Mouse (Mus musculus) liver, adult (tissue): Measurements from ENCODE around the gene Nbea.

ENCODE experiments used
- GATA4 ChIP-seq: IDR thresholded peaks from 2 replicates; pipeline ENCODE4 v1.6.1; 2014; ENCODE audit warnings: mild to moderate bottlenecking, low read length; ENCODE audit not compliant: insufficient replicate concordance

Gene Nbea

GRCm38 (mm10) chr3:55814993-55815625 is 368.4 kb downstream of the Nbea start:
- no peak for TF ChIP-seq GATA4

DNA sequence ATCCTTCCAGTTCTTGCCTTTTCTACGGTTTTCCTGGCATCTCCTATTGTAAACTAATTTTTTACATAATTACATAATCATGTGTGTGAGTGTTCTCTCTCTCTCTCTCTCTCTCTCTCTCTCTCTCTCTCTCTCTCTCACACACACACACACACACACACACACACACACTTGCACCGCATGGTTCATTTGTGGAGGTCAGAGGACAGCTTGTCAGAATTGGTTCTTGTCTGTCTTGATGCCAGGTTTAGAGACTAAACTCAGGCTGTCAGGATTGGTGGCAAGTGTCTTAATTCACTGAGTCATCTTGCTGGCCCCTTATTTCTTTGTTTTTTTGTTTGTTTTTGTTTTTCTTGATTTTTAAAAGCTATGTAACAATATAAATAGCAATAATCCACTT is 388.7 kb downstream of the Nbea start:
- no peak for TF ChIP-seq GATA4

- TF ChIP-seq GATA4 = peak; percentile 57; the same call in 1 of the 2 replicates
These were observed 389.5 kb downstream of the Nbea start for GRCm38 (mm10) chr3:55793842-55794575.

DNA sequence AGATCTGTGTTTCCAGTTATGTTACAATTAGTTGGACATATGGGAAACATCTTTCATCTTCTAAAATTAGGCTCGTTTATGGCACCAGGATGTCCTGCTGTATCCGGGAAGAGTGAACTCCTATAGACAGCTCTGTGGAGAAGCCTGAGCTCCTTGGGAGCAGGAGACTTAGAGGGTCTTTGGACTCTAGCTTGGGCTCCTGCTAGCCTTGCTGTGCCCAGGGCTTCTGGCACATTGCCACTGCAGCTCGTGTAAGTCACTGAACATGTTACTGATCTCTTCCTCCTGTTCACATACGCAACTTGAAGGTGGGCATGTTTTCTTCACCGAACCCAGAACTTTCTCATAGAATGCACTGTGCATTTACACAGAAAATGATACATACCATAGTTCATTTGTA is 391.2 kb downstream of the Nbea start:
- TF ChIP-seq GATA4 = no peak

GRCm38 (mm10) chr3:55790609-55791008 is 392.9 kb downstream of the Nbea start:
- no peak for TF ChIP-seq GATA4

DNA sequence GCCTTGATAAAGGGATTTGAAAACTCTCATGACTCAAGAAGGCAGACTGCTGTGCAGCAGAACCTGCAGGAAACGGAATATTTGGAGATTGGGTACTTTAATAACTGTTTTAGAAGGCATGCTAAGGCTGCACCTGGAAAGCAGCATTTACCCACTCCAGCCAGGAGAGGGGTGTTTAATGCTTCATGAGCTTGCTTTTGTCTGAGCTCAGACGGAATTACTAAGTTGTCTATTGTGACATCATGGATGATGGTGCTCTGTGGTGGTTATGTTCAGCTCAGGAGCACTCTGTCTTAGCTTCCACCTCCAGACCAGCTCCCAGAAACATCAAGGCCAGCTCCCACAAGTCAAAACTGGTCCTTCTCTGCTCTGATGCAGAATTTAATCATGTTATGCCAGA is 393.6 kb downstream of the Nbea start:
- no peak for TF ChIP-seq GATA4

- TF ChIP-seq GATA4 = no peak
These were observed 394.8 kb downstream of the Nbea start for GRCm38 (mm10) chr3:55788621-55789201.

DNA sequence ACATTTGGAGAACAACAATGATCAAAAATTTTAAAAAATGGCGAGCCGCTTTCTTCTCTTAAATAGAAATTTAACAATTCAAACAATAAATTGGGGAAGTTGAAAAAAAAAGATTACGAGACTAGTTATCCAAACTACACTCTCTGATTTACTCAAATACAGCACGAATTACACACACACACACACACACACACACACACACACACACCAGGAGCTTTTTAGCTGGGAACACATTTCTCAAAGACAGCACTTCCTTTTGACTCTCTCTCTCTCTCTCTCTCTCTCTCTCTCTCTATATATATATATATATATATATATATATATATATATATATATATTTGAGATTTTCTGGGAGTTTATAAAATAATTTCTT is 395.3 kb downstream of the Nbea start:
- TF ChIP-seq GATA4 = no peak

GRCm38 (mm10) chr3:55787487-55788213 is 395.9 kb downstream of the Nbea start:
- no peak for TF ChIP-seq GATA4

DNA sequence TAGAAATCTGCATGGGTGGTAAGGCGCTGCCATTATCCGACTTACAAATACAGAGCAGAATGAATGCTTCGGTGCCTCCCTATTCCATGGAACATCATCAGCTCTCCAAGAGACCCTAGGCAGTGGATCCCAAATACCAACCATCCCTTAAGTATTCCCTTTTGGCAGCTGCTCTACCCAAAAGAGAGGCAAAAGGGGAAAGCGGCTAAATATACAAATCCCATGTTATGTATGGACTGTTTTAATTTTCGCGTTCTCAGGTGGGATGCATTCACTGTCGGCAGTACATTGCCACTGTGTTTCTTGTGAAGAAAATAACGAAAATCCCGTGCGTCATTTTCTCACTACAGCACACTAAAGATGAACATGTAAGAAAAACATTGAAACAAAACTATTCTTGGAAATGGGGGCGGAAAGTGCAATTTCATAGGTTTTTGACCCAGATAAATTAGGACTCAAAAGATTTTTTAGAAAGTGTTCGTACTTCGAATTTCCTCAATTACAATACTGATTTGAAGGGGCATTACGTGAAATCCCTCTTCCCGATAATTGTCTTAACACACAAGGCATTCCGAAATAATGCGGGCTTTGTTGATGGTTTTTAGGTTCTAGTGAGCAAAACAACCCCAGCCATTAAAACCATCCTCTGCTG is 396.5 kb downstream of the Nbea start:
- no peak for TF ChIP-seq GATA4

- no peak for TF ChIP-seq GATA4
These were observed 397.3 kb downstream of the Nbea start for GRCm38 (mm10) chr3:55785981-55786725.

DNA sequence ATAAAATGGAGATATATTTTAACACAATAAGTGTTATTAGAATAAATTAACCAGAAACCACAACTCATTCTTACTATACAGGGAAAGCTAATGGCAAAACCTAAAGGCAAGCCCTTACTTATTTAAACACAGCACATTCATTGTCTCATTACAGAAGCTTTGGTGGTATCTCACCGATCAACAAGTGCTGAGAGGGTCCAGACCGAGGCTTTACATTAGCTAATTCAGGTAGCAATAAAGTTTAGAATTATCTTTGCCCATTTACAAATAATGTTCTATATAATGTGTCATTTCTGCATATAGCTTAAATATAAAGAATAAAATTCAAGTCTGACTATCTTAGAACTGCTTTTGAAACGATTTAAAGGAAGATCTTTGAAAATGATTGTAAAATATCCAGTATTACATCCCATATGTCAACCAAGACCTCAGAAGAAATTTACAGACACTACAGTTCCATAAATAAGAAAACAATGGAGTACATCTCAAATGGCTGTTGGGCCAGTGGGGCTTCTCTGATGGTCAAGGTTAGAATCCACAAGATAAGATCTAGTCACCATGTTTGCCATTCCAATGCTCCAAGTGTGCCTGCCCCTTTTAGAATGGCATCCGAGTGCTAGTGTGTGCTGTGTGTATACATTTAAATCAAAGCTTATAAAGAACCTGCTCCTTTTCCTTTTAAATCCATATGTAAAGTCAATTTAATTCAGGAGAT is 398.1 kb downstream of the Nbea start:
- TF ChIP-seq GATA4 = no peak

DNA sequence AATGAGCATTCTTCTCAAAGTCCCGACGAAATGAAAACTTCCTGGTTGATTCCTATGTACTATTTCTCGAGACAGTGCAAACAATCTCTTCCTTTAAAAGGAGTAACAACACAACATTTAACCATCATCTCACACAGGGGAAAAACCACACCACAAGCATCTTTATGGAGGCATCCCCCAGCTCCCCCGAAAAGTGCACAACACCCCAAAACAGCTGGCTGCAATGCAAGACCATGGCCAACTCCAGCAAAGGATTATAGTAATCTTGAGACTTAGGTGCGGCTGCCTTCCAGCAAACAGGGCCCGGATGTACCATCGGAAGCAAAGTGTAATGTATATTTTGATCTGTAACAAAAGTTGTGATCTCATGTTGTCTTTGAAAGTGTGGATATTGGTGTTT is 399.4 kb downstream of the Nbea start:
- TF ChIP-seq GATA4 = no peak
